In genomic region chr9:22051161-22051957, GRCm38 (mm10) we compare ENCODE assay signal across 8 mouse cellular contexts. TPM values are rescaled to one million over a fixed set of nuclear protein-coding genes. Genes with fewer than 3 reads are reported as not detected.
DNase-seq lines count a peak whose midpoint lies in the region; ATAC-seq and TF ChIP-seq lines count a peak whose summit lies in the region.

No protein-coding gene starts in this region.

- H3K4me2 ChIP-seq in liver, embryonic 11.5 days, result peak overlapping the region; percentile 75
- H3K4me2 ChIP-seq in forebrain, embryonic 14.5 days (ENCODE audit: low read length), result peak overlapping the region; percentile 78
- peak overlapping the region; percentile 55; the same call in 1 of the 2 replicates for H3K4me2 ChIP-seq in liver, postnatal 0 days (ENCODE audit: low read depth, low read length)
- H3K4me2 ChIP-seq in stomach, postnatal 0 days (replicated peaks; ENCODE audit: low read depth), result peak overlapping the region; percentile 50

- TF ChIP-seq EP300 in liver, postnatal 0 days (IDR thresholded peaks at IDR 0.05; ENCODE audit: low read depth), result no peak
- TF ChIP-seq EP300 in stomach, postnatal 0 days (optimal IDR thresholded peaks at IDR 0.05), result no peak

- H3K27ac ChIP-seq in liver, embryonic 11.5 days (ENCODE audit: low read depth, low read length), result no peak overlapping the region
- H3K27ac ChIP-seq in forebrain, embryonic 14.5 days (ENCODE audit: low read depth, low read length), result peak overlapping the region; percentile 94
- no peak overlapping the region for H3K27ac ChIP-seq in liver, postnatal 0 days (ENCODE audit: low read depth)
- H3K27ac ChIP-seq in stomach, postnatal 0 days (replicated peaks), result no peak overlapping the region

- H3K9me3 ChIP-seq in liver, embryonic 11.5 days (ENCODE audit: control insufficient read depth, low read length), result no peaks in the 10 kb centered on the region
- no peaks in the 10 kb centered on the region for H3K9me3 ChIP-seq in forebrain, embryonic 14.5 days (replicated peaks; ENCODE audit: control insufficient read depth, low read length)
- H3K9me3 ChIP-seq in liver, postnatal 0 days (ENCODE audit: low read length), result no peaks in the 10 kb centered on the region
- no peaks in the 10 kb centered on the region for H3K9me3 ChIP-seq in stomach, postnatal 0 days (ENCODE audit: control insufficient read depth, low read length)

- no peak for ATAC-seq in CD4-positive, CD25-positive, alpha-beta regulatory T cell, adult 4 months
- ATAC-seq in liver, embryonic 11.5 days (replicated peaks; ENCODE audit: low FRiP score), result no peak
- ATAC-seq in forebrain, embryonic 14.5 days, result peak; percentile 35
- no peak for ATAC-seq in liver, postnatal 0 days
- ATAC-seq in stomach, postnatal 0 days (ENCODE audit: low FRiP score, low TSS enrichment), result no peak

- H3K4me1 ChIP-seq in liver, embryonic 11.5 days (replicated peaks; ENCODE audit: control insufficient read depth, insufficient read depth, low read length), result peaks cover 19% of the 10 kb centered on the region
- peaks cover 30% of the 10 kb centered on the region for H3K4me1 ChIP-seq in forebrain, embryonic 14.5 days (ENCODE audit: control insufficient read depth, insufficient read depth, low read length)
- peaks cover 28% of the 10 kb centered on the region for H3K4me1 ChIP-seq in liver, postnatal 0 days (ENCODE audit: insufficient read depth)
- peaks cover 2% of the 10 kb centered on the region; the same call in 1 of the 2 replicates for H3K4me1 ChIP-seq in stomach, postnatal 0 days (replicated peaks; ENCODE audit: control insufficient read depth, insufficient read depth)

- no peak for TF ChIP-seq CTCF in liver, postnatal 0 days (IDR thresholded peaks at IDR 0.05; ENCODE audit: low read depth)
- no peak for TF ChIP-seq CTCF in stomach, postnatal 0 days (IDR thresholded peaks at IDR 0.05; ENCODE audit: low read depth)

- peak overlapping the region; percentile 41 for H3K4me3 ChIP-seq in liver, embryonic 11.5 days (ENCODE audit: low read depth, low read length)
- H3K4me3 ChIP-seq in forebrain, embryonic 14.5 days (ENCODE audit: low read depth, low read length), result peak overlapping the region; percentile 97
- peak overlapping the region; percentile 36; the same call in 1 of the 2 replicates for H3K4me3 ChIP-seq in liver, postnatal 0 days (ENCODE audit: low read depth, low read length)
- peak overlapping the region; percentile 32 for H3K4me3 ChIP-seq in stomach, postnatal 0 days (ENCODE audit: low read depth, low read length)

- DNase-seq in CD4-positive, CD25-positive, alpha-beta regulatory T cell, adult 2 months (ENCODE audit: low read depth, low spot score), result peak; percentile 38
- DNase-seq in liver, embryonic 11.5 days (ENCODE audit: low spot score), result peak; percentile 43
- DNase-seq in liver, result no peak
- DNase-seq in forebrain, embryonic 14.5 days (ENCODE audit: low spot score), result peak; percentile 58
- DNase-seq in liver, postnatal 0 days, result no peak
- no peak for DNase-seq in stomach, postnatal 0 days (ENCODE audit: low spot score)
- DNase-seq in T-cell, adult 2 months (ENCODE audit: low spot score), result no peak

- no peak overlapping the region for H3K9ac ChIP-seq in liver, embryonic 11.5 days (ENCODE audit: low read depth, low read length)
- peak overlapping the region; percentile 98 for H3K9ac ChIP-seq in forebrain, embryonic 14.5 days (ENCODE audit: low read length)
- no peak overlapping the region for H3K9ac ChIP-seq in liver, postnatal 0 days (replicated peaks)
- H3K9ac ChIP-seq in stomach, postnatal 0 days (ENCODE audit: low read length), result no peak overlapping the region

- peaks cover 65% of the 10 kb centered on the region for H3K27me3 ChIP-seq in liver, embryonic 11.5 days (replicated peaks; ENCODE audit: control insufficient read depth, insufficient read depth, low read length)
- H3K27me3 ChIP-seq in forebrain, embryonic 14.5 days (replicated peaks; ENCODE audit: control insufficient read depth, insufficient read depth, low read length), result no peaks in the 10 kb centered on the region
- H3K27me3 ChIP-seq in liver, postnatal 0 days (ENCODE audit: insufficient read depth, low read length), result peaks cover 73% of the 10 kb centered on the region
- H3K27me3 ChIP-seq in stomach, postnatal 0 days (ENCODE audit: control insufficient read depth, insufficient read depth, low read length), result peaks cover 10% of the 10 kb centered on the region; the same call in 1 of the 2 replicates

- no peaks in the 10 kb centered on the region for H3K36me3 ChIP-seq in liver, embryonic 11.5 days (ENCODE audit: control insufficient read depth, insufficient read depth, low read length)
- H3K36me3 ChIP-seq in forebrain, embryonic 14.5 days (ENCODE audit: control insufficient read depth, insufficient read depth, low read length), result peaks cover 10% of the 10 kb centered on the region
- H3K36me3 ChIP-seq in liver, postnatal 0 days (replicated peaks; ENCODE audit: insufficient read depth, low read length), result no peaks in the 10 kb centered on the region
- H3K36me3 ChIP-seq in stomach, postnatal 0 days (ENCODE audit: control insufficient read depth, insufficient read depth, low read length), result no peaks in the 10 kb centered on the region

- WGBS in liver, embryonic 11.5 days, result 3% methylated on average over 67 of the region's 67 CpGs
- 2% methylated on average over 33 of the region's 67 CpGs for WGBS in forebrain, embryonic 14.5 days
- WGBS in liver, postnatal 0 days (ENCODE audit: insufficient replicate concordance), result 3% methylated on average over 48 of the region's 67 CpGs
- 2% methylated on average over 57 of the region's 67 CpGs for WGBS in stomach, postnatal 0 days

RNA-seq across cellular contexts. Expression of gene Elavl3, which starts 0.5 kb away (rescaled TPM):
- under 1 TPM in 1 of 2 experiments, not detected in 1; 0.07 TPM for polyA plus RNA-seq in CD4-positive, CD25-positive, alpha-beta regulatory T cell, adult 4 months (2017; shearing (Covaris generic))
- polyA plus RNA-seq in liver, embryonic 11.5 days (2014; fragmentation: Nextera tagmentation; extraction: Ambion mirVana), result 0.19 and 0.25 TPM in 2 replicates
- 88.1 and 107 TPM in 2 replicates for polyA plus RNA-seq in forebrain, embryonic 14.5 days (2014; fragmentation: Nextera tagmentation; extraction: Ambion mirVana)
- not detected in 2 replicates for polyA plus RNA-seq in liver, postnatal 0 days (2015; fragmentation: Nextera tagmentation; extraction: Ambion mirVana)
- polyA plus RNA-seq in stomach, postnatal 0 days (2015; fragmentation: Nextera tagmentation; extraction: Ambion mirVana), result 0.73 and 1.1 TPM in 2 replicates

RNA-seq across cellular contexts. Expression of gene Gm49318, which starts 19.7 kb away (rescaled TPM):
- polyA plus RNA-seq in CD4-positive, CD25-positive, alpha-beta regulatory T cell, adult 4 months (2017; shearing (Covaris generic)), result not detected
- polyA plus RNA-seq in liver, embryonic 11.5 days (2014; fragmentation: Nextera tagmentation; extraction: Ambion mirVana), result not detected in 2 replicates
- not detected in 2 replicates for polyA plus RNA-seq in forebrain, embryonic 14.5 days (2014; fragmentation: Nextera tagmentation; extraction: Ambion mirVana)
- not detected in 2 replicates for polyA plus RNA-seq in liver, postnatal 0 days (2015; fragmentation: Nextera tagmentation; extraction: Ambion mirVana)
- not detected in 2 replicates for polyA plus RNA-seq in stomach, postnatal 0 days (2015; fragmentation: Nextera tagmentation; extraction: Ambion mirVana)

RNA-seq across cellular contexts. Expression of gene Zfp653, which starts 19.8 kb away (rescaled TPM):
- 1 to 10 TPM; 4.7 to 7.3 TPM for polyA plus RNA-seq in CD4-positive, CD25-positive, alpha-beta regulatory T cell, adult 4 months (2017; shearing (Covaris generic))
- polyA plus RNA-seq in liver, embryonic 11.5 days (2014; fragmentation: Nextera tagmentation; extraction: Ambion mirVana), result 5.5 and 7.5 TPM in 2 replicates
- polyA plus RNA-seq in forebrain, embryonic 14.5 days (2014; fragmentation: Nextera tagmentation; extraction: Ambion mirVana), result 11.3 and 13.4 TPM in 2 replicates
- polyA plus RNA-seq in liver, postnatal 0 days (2015; fragmentation: Nextera tagmentation; extraction: Ambion mirVana), result 2.6 and 3.1 TPM in 2 replicates
- polyA plus RNA-seq in stomach, postnatal 0 days (2015; fragmentation: Nextera tagmentation; extraction: Ambion mirVana), result 4.4 and 5.5 TPM in 2 replicates

RNA-seq across cellular contexts. Expression of gene Ecsit, which starts 33.9 kb away (rescaled TPM):
- 10 to 100 TPM; 35.8 to 55.9 TPM for polyA plus RNA-seq in CD4-positive, CD25-positive, alpha-beta regulatory T cell, adult 4 months (2017; shearing (Covaris generic))
- polyA plus RNA-seq in liver, embryonic 11.5 days (2014; fragmentation: Nextera tagmentation; extraction: Ambion mirVana), result 55.1 and 59.2 TPM in 2 replicates
- 47.2 and 56.2 TPM in 2 replicates for polyA plus RNA-seq in forebrain, embryonic 14.5 days (2014; fragmentation: Nextera tagmentation; extraction: Ambion mirVana)
- polyA plus RNA-seq in liver, postnatal 0 days (2015; fragmentation: Nextera tagmentation; extraction: Ambion mirVana), result 18.1 and 18.2 TPM in 2 replicates
- polyA plus RNA-seq in stomach, postnatal 0 days (2015; fragmentation: Nextera tagmentation; extraction: Ambion mirVana), result 31.7 and 33.1 TPM in 2 replicates

RNA-seq across cellular contexts. Expression of gene Cnn1, which starts 47.7 kb away (rescaled TPM):
- under 1 TPM in 1 of 2 experiments, not detected in 1; 0.22 TPM for polyA plus RNA-seq in CD4-positive, CD25-positive, alpha-beta regulatory T cell, adult 4 months (2017; shearing (Covaris generic))
- 3.6 and 6.2 TPM in 2 replicates for polyA plus RNA-seq in liver, embryonic 11.5 days (2014; fragmentation: Nextera tagmentation; extraction: Ambion mirVana)
- 0.19 and 0.72 TPM in 2 replicates for polyA plus RNA-seq in forebrain, embryonic 14.5 days (2014; fragmentation: Nextera tagmentation; extraction: Ambion mirVana)
- 0.33 and 0.68 TPM in 2 replicates for polyA plus RNA-seq in liver, postnatal 0 days (2015; fragmentation: Nextera tagmentation; extraction: Ambion mirVana)
- 851 and 1,082 TPM in 2 replicates for polyA plus RNA-seq in stomach, postnatal 0 days (2015; fragmentation: Nextera tagmentation; extraction: Ambion mirVana)

Comparison
In these comparisons a context has a peak if more than half of its experiments do, and no peak if none do; other contexts are left out.
1. DNase-seq: peak in CD4-positive, CD25-positive, alpha-beta regulatory T cell, adult 2 months (single experiment), liver, embryonic 11.5 days (single experiment) and forebrain, embryonic 14.5 days (single experiment); none in liver (single experiment), liver, postnatal 0 days (single experiment), stomach, postnatal 0 days (single experiment) and T-cell, adult 2 months (single experiment).
2. H3K4me3 ChIP-seq: peak in every context shown above with its lines; median percentile 97 in forebrain, embryonic 14.5 days; 41 in liver, embryonic 11.5 days; 36 in liver, postnatal 0 days; 32 in stomach, postnatal 0 days.
3. RNA of gene Elavl3, which starts 0.5 kb away (polyA plus RNA-seq): 88.1 to 107 TPM in forebrain, embryonic 14.5 days; 0.73 to 1.1 TPM in stomach, postnatal 0 days, 0.19 to 0.25 TPM in liver, embryonic 11.5 days, 0.07 TPM in CD4-positive, CD25-positive, alpha-beta regulatory T cell, adult 4 months and not detected in liver, postnatal 0 days; every median in the first group is over 10 times any median in the second.
4. Peak in every context shown above with its lines, with median percentiles within 50 percentile points of each other: H3K4me2 ChIP-seq.